Mouse (Mus musculus) CH12F3 (cell line): ENCODE data around the gene Selp.

ENCODE experiments used
- in situ Hi-C: fragments of 300-500 bp; cut with MboI; formaldehyde crosslinking; loops from 2 replicates; pipeline ENCODE4 v1.14.3; 2020; ENCODE audit warnings: low sequenced_read_pairs

Selp gene

DNA sequence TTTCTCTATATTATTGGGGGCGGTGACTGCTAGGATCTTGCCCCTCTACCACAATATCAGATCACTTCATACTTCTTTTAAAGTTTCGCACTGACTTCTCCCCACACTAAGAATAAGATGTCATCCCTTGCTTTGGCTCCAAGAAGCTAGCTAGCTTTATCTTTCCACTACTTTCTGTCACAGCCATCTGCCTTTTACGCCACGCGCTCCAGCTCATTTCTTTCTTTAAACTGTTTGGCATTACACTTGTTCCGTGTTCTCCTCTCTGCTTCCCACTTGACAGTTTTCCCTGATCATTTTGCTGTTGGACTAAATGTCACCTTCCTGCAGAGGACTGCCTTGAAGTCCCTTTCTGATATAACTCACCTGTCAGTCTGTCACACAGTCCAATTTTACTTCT, 2.8 kb downstream of the Selp start:
- in situ Hi-C loops = no loop called here

DNA sequence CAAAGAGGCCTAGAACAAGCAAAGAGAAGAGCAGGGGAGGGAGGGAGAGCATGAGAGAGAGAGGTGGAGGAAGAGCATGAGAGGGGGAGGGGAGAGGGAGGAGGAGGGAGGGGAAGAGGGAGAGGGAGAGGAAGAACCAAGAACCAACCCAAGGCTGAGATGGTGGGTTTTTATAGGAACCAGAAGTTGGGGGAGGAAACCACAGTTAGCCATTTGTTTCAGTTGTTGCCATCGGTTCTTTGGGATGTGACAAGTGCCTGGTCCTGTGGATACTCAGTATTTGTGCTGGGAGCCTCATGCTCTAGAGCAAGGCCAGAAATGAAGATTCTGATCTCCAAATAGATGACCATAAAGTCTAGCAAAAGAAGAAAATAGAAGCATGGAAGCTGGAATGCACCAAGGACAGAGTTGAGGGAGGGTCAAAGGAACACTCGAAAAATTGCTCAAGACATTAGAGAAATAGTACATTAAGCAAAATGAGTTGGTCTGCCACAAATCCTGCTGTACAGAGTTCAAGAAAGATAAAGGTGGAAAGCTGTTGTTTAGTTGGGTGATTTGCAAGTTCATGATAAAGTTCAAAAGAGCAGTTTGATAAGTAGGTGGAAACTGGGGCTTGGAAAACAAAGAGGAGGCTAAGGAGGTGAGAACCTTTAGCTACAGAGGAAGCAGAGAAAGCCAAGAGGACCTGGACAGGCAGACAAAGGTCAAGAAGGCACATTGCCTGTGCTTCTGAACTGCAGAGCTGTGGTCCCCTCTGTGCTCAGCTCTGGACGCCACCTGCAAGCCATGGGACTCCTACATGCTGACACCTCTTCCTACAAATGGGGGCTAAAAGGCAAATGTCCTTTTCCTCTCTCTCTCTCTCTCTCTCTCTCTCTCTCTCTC, 5.1 kb downstream of the Selp start:
- in situ Hi-C loops = no loop called here

DNA sequence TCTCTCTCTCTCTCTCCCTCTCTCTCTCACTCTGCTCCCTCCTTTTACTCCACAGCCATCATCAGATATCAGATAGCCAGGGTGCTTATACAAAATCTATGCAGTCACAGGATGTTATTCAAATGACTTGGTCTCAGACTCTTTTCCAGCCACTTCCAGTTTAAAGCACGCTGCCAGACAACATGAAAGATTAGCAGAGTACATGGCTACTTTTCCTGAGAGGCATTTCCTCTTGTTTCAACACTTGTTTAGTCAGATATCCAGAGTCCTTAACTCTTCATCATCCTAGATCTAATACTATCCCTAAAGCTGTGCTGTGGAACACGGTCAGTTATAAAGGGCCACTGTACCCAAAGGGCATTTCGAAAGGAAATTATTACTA, 5.7 kb downstream of the Selp start:
- in situ Hi-C loops = no loop called here

DNA sequence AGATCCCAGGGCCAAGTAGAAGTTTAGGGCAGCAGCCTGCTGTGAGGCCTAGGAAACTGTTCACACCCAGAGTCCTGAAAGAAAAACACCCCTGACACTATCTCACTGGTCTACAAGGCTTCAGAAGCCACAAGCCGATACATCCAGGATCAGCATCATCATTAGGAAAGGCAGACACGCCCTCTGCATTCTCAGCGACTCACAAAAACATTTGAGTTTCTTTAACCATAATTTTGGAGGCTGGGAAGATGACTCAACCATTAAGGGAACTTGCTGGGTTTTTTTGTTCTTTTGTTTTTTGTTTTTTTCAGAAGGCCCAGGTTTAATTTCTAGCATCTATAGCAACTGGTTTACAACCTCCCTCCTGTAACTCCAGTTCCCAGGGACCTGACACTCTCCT, 8.8 kb downstream of the Selp start:
- in situ Hi-C loops = no loop called here

DNA sequence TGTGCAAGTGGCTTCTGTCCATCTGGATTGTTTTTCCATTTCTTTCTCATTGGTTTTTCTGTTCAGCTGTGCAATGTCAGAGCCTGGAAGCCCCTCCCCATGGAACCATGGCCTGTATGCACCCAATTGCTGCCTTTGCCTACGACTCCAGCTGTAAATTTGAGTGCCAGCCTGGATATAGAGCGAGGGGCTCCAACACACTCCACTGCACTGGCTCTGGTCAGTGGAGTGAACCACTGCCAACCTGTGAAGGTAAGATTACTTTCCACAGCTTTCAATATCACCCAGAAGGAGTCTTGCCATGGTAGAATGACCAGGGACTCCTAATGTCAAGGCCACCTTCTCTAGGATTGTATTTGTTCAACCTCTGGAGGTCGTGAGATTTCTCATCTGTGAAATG, 14.9 kb downstream of the Selp start:
- in situ Hi-C loops = no loop called here

DNA sequence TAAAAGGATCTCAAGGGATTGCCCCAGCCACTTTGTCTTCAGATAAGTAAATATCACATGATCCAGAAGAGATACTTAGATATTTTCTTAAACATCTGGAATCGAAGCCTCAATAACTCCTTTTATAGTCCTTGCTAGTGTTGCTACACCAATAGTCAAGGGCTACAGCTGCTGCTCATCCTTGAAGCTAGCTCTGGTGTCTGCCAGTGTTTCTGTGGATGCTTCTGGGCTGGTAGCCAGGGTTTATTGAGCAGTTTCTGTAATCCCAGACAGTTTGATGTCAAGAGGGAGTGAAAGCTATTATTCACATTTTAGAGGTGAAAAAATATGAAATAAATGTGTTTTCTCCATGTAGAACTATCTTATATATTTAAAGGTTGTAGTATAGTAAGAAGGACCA, 17.5 kb downstream of the Selp start:
- in situ Hi-C loops = no loop called here

DNA sequence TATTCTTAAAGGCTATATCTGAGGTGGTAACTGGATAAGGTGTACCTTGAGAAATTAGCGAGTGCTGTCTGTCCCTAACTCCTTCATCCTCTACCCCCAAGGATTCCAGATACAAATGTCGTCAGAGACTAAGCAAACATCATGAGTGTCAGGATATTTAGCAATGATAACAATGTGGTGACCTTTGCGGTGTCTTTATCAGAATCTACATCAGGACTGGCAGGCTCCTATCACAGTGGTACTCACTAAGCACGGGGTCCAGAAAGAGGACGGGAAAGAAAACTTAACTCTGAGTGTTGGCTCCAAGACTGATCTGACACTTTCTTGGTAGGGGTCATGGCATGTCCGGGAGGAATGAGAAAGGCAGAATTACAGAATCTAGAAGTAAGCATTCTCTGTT, 19.0 kb downstream of the Selp start:
- in situ Hi-C loops = no loop called here

DNA sequence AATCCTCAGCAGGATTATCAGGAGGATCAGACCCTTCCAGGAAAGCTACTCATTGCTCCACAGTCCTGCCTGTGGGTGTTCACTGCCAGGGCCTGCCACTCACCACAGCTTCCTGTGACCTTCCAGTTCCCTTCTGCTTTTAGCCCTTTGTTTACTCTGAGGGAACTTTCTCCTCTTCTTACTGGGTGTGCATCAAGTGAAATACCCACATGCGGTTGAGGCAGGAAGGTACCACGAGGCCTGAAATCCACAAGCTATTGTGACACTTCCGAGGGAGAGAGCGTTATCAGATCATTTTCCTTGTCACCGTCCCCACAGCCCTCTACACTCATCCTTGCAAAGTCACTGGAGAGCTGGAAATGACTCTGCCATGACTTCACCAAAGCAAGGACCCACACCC, 20.3 kb downstream of the Selp start:
- in situ Hi-C loops = no loop called here

DNA sequence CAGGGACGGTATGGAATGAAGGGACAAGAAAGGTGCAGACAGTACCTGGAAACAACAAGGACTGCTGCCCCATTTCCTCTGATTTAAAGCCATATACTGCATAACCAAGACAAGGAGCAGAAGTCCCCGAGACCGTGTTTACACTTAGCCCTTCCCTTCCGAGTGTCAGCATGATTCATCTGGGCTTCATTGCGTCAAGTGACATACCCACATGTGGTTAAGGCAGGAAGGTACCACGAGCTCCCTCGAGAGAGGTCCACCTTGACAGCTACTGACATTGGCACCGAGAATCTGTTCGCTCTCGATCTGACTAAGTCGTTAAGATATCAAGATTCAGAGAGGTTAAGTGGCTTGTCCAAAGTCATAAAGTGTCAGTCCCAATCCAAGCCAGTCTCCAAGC, 20.9 kb downstream of the Selp start:
- in situ Hi-C loops = no loop called here

DNA sequence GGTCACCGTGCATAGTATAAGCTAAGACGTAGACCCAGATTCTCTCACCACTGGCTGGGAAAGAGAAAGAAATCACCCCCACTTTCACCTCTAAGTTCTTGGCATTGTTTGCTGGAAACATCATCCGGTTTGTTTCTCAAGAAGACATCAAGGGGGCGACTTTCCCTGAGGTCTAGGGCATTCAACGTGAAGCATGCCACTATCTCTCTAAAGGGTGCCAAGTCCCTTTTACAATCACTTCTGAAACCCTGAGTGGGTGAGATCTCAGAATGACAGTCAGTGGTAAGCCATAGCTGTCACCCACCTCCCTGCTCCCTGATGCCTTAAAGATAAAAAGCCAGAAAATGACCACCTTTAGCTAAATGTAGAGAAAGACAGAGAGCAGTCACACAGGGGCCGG, 21.6 kb downstream of the Selp start:
- in situ Hi-C loops = no loop called here

DNA sequence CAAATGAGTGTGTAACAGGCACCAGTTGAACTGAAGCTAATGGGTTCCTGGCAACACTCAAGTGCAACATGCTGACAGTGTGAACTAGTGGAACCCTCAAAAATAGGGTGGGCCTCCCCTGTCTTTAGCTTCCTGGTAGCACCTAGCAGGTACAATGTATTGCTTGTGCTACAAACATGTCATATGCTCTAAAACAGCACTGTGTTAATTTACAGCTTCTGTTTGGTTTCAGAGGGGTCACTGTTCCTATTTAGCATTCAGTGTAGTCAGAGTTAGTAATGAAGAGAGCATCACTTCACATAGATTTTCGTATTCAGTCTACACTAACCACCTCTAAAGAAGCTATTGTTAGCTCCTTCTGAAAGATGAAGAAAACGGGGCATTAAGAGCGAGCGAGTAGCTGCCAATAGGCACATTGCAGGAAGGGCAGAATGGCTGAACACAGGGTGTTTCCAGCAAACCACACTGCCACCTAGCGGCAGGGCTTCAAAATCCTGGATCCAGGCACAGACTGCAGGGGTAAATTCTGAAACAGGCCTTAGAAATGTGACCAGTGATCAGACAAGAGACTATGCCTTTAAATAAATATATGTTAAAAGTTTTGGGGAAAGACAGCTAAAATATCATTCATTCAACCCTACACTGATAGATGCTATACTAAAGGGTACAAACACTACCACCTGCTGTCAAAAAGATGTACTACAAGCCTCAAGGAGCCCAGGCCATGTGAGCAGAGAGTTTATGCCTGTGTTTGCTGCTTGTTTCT, 23.5 kb downstream of the Selp start:
- in situ Hi-C loops = no loop called here

DNA sequence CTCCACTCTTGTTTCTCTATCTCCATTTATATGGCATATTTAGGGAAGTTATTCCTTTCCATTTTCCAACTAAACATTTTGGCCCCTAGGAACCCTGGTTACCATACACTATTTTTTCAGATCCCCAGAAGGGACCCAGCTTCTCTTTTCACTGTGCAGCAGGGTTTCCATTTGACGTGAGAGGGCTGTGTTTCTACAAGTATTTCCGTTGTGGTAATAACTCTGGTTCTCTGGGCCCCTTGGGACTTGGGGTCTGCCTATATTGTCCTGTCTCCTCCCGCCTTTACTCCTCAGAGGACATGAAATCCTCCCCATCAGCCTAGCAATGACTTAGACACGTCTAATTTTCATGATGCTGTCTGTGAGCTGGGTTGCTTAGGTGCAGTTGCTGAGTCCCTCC, 24.4 kb downstream of the Selp start:
- in situ Hi-C loops = no loop called here

DNA sequence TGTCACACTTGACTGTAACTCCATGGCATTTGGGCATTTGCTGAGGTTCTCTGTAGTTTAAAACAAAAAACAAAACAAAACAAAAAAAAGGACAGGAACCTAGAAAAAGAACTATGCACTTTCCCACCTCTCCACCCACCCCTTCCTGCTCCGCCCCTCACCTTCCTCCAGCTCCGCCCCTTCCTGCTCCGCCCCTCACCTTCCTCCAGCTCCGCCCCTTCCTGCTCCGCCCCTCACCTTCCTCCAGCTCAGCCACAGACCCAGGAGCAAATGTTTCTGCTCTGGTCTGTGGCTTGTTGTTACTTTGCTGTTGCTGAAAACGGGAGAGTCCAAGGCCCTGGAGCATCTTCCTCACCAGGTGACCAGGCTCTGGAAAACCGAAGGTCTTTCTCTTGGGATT, 34.0 kb downstream of the Selp start:
- in situ Hi-C loops = no loop called here

DNA sequence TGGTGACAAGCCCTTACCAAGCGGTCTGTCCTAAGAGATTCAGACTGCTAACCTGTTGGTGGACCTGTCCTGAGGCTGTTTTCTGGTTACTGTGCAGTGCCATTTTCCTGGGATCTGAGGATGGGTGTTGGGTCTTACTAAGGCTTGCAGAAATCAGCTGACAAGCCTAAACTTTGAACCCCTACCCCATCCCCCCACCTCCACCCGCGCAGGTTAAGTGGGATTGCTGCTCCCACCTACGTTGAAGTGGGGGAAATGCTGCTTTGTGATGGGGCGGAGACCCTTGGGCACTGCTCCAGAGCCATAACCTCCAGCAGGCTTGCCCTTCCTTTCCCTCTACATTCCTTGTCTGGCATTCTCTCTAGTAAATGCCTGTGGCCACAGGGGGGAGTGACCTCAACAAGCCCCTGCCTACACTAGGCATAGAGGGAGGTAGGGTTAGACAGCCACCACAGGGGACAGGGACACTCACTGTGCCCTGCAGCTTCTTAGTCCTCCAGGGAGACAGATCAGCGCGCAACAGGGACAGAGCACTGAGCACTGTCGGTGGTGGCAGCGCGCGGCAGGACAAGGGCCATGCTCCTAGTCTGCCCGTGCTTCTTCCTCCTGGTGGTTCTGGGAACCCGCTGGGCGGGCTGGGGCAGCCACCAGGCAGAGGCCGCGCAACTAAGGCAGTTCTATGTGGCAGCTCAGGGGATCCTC, 36.5 kb downstream of the Selp start, which contains the start of gene F5:
F5 (plus strand) TSS at position 452 of the 702 bp plus-strand sequence.
- in situ Hi-C loops = no loop called here

DNA sequence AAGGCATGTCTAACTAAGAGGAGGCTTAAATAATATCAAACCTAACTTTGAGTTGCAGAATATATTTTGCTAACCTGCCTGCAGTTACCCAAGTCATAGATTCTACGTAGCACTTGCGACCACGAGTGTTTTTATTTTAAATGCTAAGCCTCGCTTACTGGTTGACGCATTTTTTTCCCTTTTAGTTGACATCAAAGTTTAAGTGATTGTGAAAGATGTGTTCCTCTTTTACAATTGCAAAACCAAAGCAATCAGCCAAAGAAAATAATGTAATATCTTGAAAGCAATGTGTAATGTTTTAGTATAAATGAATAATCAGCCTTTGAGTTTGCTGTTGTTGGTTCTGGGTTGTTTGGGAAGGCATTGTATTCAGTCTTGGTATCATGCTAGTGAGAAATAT, 37.8 kb downstream of the Selp start:
- in situ Hi-C loops = no loop called here

DNA sequence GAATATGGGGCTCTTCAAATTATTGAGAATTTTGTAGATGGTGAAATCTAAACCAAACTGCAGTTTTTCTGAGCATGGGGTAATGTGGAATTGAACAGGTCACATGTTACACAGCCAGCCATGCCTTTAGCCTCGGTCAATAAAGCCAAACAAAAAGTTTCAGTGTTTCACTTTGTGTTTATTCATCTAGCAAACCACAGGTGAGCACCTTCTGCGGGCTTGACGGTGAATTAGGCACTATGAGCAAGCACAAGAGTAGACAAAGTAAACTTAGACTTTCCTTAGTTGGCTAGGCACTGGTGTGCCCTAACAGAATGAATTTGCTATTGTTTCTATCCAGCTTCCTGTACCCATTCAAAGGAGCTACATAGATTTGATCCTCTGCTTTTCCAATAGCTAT, 39.9 kb downstream of the Selp start:
- in situ Hi-C loops = no loop called here

DNA sequence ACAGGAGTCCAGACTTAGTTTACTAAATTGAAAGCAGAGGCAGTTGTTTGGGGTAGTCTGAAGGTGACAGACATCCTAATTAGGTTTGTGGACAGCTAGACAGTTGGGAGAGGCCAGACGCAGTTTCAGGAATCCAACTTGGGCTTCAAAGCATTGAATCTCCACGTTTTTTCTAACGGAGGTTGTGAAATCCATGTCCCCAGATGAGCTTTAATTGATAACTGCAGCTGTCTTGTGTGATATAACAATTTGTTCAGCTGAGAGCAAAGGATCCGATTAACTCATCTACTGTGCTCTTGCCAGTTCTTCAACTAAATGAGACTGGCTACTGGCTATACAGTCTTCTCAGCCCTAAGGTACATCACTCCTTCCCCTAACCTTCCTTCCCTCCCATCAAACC, 43.5 kb downstream of the Selp start:
- in situ Hi-C loops = no loop called here

DNA sequence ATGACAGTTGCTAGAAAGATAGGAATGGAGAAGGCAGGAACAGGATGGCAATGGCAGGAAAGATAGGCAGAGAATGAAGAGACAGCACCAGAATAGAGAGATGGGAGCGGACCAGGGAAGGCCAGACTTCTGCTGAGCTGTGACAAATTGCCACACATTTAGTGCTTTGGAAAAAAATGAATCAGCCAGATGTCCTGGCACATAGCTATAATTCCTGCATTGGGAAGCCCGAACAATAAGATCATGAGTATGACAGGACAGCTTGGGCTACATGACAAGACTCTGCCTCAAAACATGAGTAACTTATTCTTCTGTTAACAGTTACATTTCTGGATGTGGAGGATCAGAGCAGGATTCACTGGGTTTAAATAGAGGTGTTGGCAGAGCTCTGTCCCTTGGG, 44.7 kb downstream of the Selp start:
- in situ Hi-C loops = no loop called here

DNA sequence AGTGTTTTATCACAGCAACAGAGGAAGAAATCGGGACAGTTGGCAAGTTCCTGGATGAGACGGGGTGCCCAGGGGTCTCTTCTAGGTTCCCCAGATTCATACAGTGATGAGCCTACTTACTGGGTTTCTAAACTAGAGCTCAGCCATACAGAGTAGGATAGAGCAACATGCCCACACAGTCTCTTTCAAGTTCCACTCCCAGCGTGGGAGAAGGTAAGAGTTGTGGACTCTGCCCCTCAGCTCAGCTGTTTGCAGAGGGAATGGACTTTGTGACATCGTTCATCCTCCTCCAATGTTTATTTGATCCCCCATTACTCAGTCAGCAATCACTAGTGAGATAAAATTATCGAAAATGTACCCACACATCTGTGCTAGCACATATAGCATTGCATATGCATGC, 47.7 kb downstream of the Selp start:
- in situ Hi-C loops = no loop called here

DNA sequence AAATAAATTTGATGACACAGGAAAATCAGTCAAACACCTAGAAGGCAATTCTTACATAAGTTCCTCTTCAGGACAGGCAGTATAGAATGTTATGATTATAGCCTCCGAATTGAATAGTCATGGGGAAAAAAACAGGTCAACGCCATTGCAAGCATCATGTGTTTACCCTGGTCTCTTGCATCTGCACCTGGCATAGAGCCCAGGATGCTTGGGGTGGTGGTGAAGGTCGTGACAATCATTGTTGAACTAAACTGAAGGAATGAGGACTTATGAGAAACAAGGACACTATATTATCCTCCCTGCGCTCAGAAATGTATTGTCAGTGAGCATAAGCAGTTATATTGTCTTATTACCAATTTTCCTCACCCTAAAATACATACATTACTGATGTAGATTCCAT, 53.8 kb downstream of the Selp start:
- in situ Hi-C loops = no loop called here

DNA sequence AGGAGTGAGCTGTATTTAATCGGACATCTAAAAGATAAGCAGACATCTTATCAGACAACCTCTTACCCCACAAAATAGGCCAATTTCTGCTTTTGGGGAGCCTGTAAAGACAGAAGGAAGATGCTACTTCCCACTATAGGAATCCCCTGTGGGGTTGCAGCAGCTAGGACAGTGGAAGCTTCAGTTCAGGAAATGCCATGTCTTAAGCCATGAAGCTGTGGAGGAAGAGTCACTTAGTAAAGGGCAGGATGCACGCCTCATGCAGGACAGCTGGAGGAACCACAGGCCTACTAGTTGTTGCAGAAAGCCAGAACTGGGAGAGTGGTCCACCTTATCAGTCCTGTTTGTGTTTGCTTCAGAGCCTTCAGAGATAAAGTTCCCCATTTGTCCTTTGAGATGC, 55.4 kb downstream of the Selp start:
- in situ Hi-C loops = no loop called here

DNA sequence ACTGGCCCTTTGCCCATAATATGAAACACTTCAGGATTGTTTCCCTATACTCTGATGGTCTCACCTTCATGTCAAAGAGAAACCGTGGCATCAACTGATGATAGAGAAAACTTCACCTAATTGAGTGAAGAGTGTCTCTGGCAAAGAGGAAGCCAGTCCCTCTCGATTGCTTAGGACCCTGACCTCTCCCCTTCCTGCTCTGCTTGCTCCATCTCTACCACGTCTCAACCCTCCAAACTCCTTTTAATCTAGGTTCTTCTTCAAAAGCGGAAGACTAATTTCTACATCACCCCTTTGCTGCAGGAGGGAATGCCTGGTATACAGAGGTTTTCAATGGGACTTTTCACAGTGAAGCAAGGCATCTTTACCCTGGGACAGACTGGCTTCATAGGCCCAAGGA, 58.1 kb downstream of the Selp start:
- in situ Hi-C loops = no loop called here
